Mouse (Mus musculus): ENCODE measurements around the gene Anp32a.

Gene Anp32a

DNA sequence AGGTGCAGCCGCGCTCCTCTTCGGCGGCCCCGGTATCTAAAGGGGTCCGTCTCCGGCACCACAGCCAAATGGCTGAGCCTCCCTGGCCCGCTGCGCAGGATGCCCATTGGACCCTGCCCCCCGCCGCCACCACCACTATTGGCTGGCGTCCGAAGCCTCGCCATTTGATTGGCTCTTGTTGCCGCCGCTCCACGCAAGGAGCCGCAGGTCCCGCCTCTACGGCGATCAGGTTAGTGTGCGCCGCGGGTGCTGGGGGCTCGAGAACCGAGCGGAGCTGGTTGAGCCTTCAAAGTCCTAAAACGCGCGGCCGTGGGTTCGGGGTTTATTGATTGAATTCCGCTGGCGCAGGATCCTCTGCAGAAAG, at the start of gene Anp32a:
Anp32a (plus strand) TSS at position 171 of the 364 bp plus-strand sequence.
- WGBS = under 1% methylated on average over 34 of the region's 34 CpGs

GRCm38 (mm10) chr9:62295006-62295698, 45.9 kb upstream of the Anp32a start:
- 26% methylated on average over 7 of the region's 7 CpGs for WGBS

DNA sequence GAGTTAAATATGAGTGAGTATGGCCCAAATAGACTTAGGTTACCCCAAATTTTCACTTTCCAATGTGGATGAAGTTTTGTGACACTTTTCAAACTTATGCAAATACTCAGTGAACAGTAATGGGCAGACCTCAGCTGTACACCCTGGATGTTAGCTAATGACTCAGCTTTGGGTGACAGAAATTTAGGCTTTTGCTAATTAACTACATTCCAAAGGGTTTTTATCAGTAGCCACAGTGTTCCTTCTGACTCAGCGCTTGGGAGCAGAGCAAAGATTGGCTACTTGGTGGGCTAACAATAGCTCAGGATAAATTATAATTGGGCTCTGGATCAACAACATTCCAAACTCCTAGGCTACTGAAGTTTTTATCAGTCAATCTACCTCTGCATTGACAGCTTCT, 44.2 kb upstream of the Anp32a start:
- 74% methylated on average over 1 of the region's 1 CpGs for WGBS

DNA sequence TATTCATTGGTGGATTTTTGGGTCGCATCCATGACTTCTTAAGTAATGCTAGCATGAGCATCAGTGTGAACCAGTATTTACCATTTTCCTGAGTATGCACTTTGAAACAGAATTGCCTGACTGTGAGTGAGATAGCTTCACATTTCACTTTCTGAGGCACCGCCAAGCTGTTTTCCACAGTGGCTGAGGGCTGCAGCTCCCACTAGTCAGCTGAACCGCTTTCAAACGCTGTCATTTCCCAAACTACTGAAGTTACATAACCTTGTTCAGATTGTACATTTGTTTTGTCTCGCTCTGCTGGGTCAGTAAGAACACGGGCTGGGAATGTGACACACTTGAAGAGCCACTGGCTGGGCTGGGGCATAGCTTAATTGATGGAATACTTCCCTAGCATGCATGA, 25.5 kb upstream of the Anp32a start:
- WGBS = 50% methylated on average over 6 of the region's 6 CpGs

DNA sequence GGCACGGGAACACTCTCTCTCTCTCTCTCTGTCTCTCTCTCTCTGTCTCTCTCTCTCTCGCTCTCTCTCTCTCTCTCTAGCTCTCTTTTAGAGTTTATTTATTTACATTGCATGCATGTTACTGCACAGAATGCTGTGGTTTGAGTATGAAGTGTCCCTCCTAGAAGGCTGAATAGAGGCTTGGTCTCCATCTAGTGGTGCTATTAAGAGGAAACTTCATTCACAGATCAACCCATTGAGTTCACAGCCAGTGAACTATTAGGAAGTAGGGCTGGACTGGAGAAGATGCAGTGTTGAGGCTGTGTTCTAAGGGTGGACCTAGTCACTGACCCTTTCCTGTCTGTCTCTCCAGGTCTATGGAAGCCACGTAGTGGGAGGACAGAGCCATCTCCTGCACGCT, 22.4 kb upstream of the Anp32a start:
- 85% methylated on average over 4 of the region's 4 CpGs for WGBS

DNA sequence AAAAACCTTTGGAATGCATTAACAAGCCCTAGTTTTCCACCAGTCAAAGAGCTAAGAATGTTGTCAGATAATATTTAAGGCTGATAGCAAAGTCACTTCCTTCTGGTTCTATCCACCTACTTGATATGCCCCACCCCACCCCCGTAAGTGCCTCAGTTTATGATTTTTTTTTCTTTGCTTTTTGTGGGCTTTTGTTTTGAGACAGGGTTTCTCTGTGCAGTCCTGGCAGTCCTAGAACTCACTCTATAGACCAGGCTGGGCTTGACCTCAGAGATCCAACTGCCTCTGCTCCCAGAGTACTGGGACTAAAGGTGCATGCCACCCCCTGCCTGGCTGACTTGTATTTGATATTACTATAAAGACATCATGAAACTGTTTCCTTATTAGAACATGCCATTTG, 17.3 kb upstream of the Anp32a start:
- WGBS = 83% methylated on average over 1 of the region's 1 CpGs

DNA sequence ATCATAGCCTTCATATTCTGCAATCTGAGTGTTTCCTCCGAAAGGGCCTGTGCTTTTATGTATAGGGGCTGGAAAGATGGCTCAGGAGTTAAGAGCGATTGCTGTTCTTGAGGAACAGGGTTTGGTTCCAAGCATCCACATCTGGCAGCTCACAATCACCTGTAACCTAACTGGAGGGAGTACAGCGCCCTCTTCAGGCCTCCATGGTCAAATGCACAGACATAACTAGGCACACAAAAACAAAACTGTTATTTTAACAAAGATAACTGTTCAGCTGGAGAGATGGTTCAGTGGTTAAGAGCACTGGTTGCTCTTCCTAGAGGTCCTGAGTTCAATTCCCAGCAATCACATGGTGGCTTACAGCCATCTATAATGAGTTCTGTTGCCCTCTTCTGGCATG, 15.1 kb upstream of the Anp32a start:
- 84% methylated on average over 3 of the region's 3 CpGs for WGBS

DNA sequence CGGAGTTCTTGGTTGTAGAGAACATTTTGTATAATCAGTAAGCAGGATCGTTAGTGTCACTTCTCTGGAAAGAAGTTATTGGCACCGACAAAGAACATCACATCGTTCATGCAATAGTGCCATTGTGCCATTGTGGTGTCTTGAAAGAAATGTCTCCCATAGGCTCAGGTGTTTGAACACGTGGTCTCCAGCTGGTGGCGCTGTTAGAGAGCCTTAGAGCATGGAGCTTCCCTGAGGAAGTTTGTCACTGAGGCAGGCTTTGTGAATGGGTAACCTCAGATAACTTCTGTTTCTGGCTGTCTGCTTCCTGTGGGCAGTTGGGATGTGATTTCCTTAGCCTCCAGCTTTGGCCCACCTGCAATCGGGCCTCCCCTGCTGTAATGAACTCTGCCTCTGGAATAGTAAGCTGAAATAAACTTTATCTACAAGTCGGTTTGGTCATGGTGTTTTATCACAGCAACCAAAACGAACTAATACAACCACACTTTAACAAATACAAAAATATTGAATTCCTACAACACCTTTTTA, 6.7 kb upstream of the Anp32a start:
- 78% methylated on average over 9 of the region's 9 CpGs for WGBS

DNA sequence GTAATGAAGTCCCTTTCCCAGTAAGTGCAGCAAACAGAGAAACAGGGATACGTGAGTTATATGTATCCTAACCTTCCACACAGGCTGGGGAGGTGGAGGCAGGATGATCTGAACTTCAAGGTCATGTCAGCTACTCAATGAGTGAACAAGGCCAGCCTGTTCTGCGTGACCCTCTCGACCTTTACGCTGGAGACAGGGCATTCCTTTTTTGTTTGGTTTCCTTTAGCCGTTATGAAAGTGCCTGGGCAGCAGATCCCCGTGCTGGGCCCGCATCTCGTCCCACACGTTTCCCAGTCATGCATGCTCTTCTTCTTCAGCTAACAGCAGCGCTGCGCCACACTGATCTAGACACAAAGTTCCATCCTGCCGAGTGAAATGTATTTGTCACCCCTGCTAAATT, 5.7 kb upstream of the Anp32a start:
- WGBS = 77% methylated on average over 12 of the region's 12 CpGs

DNA sequence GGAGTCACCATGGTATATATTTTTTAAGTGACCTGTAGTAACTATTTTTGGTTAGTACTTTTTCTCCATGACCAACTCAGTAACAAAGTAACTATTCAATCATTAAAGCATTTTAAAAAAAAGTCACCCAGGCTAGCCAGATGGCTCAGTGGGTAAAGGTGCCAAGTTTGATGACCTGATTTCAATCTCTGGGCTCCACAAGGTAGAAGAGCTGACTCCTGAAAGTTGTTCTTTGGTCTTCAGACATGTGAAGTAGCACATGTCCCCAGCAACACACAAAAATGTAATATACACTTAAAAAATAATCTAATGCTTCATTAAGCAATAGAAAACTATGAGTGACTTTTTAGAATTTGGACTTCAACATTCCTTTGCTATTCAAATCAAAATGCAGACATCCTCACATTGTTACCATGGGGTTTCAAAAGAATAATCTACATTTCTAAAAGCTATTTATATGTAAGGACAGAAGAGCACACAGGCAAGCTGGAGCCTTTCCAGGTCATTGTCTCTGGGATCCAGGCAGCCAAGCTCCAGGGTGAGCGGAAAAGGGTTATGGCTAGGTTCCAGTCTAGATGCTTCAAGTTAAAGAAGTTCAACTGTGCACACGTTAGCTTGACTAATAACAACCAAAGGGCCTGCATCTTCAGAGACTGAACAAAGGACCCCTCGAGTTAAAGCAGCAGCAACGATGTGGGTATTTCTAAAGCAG, 3.0 kb upstream of the Anp32a start:
- 50% methylated on average over 4 of the region's 4 CpGs for WGBS

GRCm38 (mm10) chr9:62338636-62339191, 2.4 kb upstream of the Anp32a start:
- WGBS = 65% methylated on average over 9 of the region's 9 CpGs

GRCm38 (mm10) chr9:62340301-62341122, 581 bp upstream of the Anp32a start:
- WGBS = 3% methylated on average over 48 of the region's 48 CpGs

DNA sequence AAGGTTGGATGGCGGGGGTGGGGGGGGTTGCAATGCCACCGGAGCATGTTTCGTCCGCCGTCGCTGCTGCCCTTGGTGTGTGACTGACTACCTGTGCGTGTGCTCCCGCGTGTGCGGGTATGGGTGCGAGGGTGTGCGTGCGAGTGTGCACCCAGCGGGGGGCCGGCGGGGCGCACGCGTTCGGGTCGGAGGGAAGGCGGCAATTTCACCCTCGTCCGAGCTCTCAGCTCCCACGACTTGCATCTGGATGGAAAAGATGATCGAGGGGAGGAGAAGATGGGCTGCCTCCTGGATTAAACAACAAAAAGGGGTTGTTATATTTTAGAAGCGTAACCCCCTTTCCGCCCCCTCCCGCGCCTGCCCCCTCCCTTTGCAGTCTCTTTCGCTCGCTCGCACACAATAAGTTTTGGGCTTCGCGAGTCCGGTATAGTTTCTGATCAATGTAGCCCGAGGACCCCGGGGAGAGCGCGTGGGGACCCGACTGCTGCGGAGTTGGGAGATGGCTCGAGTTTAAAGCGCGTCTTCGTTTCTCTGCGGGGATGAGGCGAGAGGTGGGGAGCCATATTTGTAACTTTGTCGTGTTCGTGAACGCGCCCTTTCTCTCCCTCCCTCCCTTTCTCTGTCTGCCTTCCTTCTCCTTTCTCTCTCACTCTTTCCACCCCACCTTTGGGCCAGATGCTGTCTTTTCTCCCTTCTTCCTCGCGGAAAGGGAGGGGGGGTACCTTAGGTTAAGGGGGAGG, 778 bp downstream of the Anp32a start:
- WGBS = under 1% methylated on average over 54 of the region's 54 CpGs

GRCm38 (mm10) chr9:62342441-62343191, 1.5 kb downstream of the Anp32a start:
- WGBS = under 1% methylated on average over 48 of the region's 48 CpGs

DNA sequence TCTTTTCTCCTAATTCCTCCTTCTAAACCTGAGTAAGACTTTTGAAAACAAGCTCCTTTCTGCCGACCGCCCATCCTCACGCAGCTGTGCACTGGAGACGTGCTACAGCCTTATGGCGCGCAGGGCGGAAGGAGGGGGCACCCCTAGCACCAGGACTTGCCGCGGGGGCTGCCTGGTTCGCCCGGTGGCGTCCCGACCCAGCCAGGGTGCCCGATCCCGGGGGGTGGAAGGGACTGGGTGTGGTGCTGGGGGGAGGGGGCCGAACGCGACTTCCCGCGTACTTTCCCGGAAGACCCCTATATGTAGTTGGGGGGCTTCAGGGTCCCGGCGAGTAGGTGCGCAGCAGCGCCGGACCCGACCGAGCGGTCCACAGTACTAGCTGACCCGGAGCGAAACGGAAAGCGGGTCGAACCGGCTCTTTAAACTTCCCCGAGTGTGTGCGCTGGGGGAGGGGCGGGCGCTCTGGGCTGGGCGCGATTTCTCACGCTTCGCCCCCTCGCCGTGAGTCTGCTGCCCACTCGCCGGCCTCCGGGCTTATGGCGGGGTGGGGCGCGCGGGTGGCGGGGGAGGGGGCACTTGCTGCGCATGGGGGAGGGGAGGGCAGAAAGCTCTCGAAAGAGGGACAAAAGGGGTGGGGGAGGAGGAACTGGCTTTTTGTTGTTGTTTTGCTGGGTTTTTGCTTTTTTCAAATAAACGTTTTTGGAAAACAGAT, 2.3 kb downstream of the Anp32a start:
- 1% methylated on average over 56 of the region's 56 CpGs for WGBS

DNA sequence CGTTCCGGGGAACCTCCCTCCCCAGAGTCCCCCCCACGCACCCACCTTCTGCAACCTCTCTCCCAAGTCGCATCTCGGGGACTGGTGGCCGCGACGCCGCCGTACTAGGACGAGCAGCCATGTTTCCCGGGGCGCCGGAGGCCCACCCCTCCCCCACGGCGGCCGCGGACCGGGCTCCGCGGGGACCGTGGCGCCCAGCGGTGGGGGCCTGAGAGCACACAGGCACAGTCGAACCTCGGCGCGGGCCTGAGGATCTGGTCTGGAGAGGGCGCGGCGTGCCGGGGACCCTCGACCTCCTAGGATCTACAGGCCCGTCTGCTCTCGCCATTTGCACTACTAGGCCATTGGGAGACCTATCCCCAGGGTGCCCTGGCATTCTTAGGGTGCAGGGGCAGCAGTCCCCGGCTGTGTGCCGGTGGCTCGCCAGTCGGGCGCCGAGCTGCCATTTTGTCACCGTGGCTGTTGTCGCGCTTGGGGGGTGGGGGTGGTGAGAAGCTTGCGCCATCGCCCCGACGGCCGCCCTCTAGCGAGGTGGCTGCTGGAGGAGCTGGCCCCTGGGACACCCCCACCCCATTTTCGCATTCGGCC, 2.9 kb downstream of the Anp32a start:
- WGBS = under 1% methylated on average over 52 of the region's 52 CpGs

DNA sequence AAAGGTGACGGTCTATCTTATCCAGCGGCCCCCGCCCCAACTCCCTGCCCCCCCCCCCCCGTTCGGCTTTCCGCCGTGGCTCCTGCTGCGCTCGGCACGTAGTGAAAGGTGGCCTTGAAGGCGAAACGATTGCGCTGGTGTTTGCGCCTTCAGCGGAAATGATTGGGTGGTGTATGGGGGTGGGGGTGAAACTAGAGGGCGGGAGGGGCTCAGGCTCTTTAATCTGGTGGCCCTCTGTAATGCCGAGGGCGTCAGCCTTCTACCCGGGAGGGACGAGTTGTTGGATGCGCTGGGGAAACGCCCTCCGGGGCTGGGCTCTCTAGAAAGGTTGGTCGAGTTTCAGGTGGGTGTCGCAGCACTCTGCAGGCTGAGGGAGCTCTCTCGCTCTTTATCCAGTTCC, 3.5 kb downstream of the Anp32a start:
- 0% methylated on average over 26 of the region's 26 CpGs for WGBS

DNA sequence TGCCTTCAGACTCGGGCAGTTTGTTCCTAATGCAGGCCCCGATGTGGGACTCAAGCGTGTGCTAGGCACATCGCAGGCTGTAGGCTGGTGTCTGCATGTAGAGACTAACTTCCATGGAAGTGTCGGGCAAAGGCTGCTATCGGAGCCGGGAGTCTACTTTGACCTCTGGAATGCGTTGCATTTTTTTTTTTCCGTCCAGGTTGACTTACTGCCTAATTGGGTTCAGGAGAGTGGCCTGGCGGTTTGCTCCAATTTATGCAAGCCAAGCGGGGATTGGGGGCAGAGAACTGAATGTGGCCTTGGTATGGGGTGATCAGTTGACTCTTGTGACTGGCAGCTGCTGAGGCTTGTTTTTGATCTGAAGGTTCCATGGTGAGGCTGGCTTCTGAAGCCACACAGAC, 4.0 kb downstream of the Anp32a start:
- 7% methylated on average over 11 of the region's 11 CpGs for WGBS

DNA sequence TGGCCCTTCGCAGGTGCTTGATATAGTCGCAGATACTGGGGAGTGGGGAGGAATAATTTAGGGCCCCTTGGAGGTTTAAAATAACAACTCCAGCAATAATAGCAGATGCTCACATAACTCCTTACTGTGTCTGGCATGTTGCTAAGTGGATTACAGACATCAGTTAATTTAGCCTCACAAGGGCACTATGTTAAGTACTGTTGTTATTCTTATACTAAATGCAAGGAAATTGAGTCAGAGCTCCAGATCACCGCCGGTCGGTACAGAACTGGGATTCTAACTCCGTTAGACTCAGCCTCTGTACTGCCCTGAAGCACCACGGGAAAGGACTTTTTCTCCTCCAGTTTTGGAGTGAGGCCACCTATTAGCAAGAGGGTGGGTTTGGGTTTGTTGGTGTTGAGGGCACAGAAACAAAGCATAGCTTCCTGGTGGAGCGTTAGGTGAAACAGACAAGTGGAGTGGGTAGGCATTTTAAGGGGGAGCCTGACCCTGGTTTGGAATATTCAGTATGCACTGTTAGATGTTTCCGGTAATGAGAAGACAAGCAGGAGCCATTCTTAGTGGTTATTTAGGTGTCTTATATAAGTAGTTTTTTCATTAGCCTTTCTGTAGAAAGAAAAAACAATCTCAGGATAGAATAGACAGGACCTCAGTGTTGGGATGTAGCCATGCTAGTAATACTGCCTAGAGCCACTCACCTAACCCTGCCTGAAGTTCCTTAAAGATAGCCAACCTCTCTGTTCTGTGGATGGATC, 4.7 kb downstream of the Anp32a start:
- WGBS = 18% methylated on average over 9 of the region's 9 CpGs
